Mouse (Mus musculus) erythroblast, embryonic 14.5 days (primary cell): ENCODE results near the gene Lrrc3b. TPM values are rescaled to one million over a fixed set of nuclear protein-coding genes. Genes with fewer than 3 reads are reported as not detected.

ENCODE experiments used
- H3K27me3 ChIP-seq: 2 replicates; pipeline ENCODE4 v1.6.1; 2012; ENCODE audit warnings: inconsistent platforms; ENCODE audit not compliant: control insufficient read depth
- H3K36me3 ChIP-seq: 2 replicates; pipeline ENCODE4 v1.6.1; 2012; ENCODE audit warnings: mild to moderate bottlenecking, inconsistent platforms; ENCODE audit not compliant: control insufficient read depth
- H3K4me1 ChIP-seq: 2 replicates; pipeline ENCODE4 v1.6.1; 2012; ENCODE audit warnings: inconsistent platforms; ENCODE audit not compliant: control insufficient read depth
- H3K4me3 ChIP-seq: replicated peaks from 2 replicates; pipeline ENCODE3; 2012; ENCODE audit warnings: moderate library complexity, mild to moderate bottlenecking, inconsistent platforms
- H3K9me3 ChIP-seq: 2 replicates; pipeline ENCODE4 v1.6.1; 2012; ENCODE audit warnings: low read length, inconsistent platforms, mixed read lengths; ENCODE audit not compliant: control insufficient read depth
- GATA1 ChIP-seq: IDR thresholded peaks from 2 replicates; pipeline ENCODE4 v1.6.1; 2012; ENCODE audit warnings: low read length, inconsistent platforms, mixed read lengths
- TAL1 ChIP-seq: IDR thresholded peaks from 3 replicates; pipeline ENCODE4 v1.6.1; 2012; ENCODE audit warnings: low read length, inconsistent platforms, mixed read lengths
- polyA plus RNA-seq: library from polyadenylated mRNA; stranded (reverse); fragments of >175 nt; gene quantifications from 2 replicates; pipeline ENCODE4 v1.2.3, GENCODE M21; 2012

Lrrc3b gene
- polyA plus RNA-seq, 1 experiment = not detected

- H3K36me3 ChIP-seq = no peaks in the 10 kb centered on the region
- H3K4me1 ChIP-seq = no peaks in the 10 kb centered on the region
- H3K9me3 ChIP-seq = no peaks in the 10 kb centered on the region
- no peaks in the 10 kb centered on the region for H3K27me3 ChIP-seq
- TF ChIP-seq GATA1 = no peak
- TF ChIP-seq TAL1 = no peak
- H3K4me3 ChIP-seq = no peak overlapping the region
Measured at GRCm38 (mm10) chr14:15385536-15385935, 53.3 kb downstream of the Lrrc3b start.

DNA sequence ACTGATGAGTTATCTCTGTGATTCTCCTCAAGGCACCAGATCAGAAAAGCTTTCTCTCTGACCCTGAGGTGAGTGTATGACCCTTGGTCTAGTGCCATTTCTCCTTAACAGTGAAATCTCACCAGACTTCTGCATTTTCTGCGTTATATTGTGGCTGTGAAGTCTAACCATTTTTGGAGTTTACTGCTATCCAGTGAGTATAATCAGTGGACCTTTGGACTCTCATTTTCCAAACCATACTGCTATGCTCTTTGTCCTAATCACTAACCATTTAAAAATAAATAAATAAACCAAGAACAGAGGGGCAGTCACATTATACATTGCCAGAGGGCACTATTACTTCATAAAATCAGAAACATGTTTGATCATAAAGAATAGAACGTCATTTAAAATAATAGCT lies 53.8 kb downstream of the Lrrc3b start:
- TF ChIP-seq TAL1 (no peak), GATA1 (no peak)
- Histone ChIP-seq H3K4me1 (no peaks in the 10 kb centered on the region), H3K36me3 (no peaks in the 10 kb centered on the region), H3K9me3 (no peaks in the 10 kb centered on the region), H3K27me3 (no peaks in the 10 kb centered on the region), H3K4me3 (no peak overlapping the region)

DNA sequence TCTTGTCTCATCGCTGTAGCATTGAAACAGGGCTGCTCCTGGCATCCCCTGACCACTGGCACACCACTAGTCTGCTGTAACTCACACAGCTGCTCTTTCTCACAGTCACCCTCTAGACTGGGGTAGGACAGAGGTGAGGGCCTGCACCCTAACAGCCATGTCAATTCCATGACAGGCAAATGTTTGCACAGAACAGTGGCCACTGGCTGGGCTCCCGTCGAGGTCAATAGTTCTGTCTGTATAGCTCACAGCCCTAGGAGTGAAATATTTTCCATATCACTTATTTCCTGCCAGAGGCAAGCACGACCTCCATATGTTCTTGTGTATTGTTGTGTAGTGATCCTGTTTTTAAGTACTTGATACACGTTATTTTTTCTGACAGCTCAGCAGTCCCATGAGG lies 54.3 kb downstream of the Lrrc3b start:
- no peaks in the 10 kb centered on the region for H3K36me3 ChIP-seq
- TF ChIP-seq GATA1 = no peak
- TF ChIP-seq TAL1 = no peak
- no peaks in the 10 kb centered on the region for H3K4me1 ChIP-seq
- no peaks in the 10 kb centered on the region for H3K9me3 ChIP-seq
- H3K27me3 ChIP-seq = no peaks in the 10 kb centered on the region
- H3K4me3 ChIP-seq = no peak overlapping the region

DNA sequence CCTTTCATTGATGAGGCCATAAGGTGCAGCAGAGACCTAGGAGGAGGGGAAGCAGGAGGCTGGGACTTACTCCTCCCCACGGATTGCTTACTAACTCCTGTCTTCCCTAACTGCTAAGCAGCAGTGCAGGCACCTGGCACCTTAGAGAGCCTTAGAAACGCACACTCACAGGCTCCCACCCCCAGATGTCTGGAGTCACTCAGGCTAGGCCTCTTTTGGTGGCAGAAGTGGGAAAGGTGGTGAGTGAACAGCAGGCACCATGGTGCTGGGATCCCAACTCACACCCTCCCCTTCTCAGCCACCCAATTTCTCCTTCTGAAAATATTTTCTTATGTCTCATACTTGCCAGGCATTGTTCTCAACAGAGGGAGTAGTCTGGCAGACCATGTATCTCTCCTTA lies 55.7 kb downstream of the Lrrc3b start:
- Histone ChIP-seq H3K4me1 (no peaks in the 10 kb centered on the region), H3K4me3 (no peak overlapping the region), H3K27me3 (no peaks in the 10 kb centered on the region), H3K36me3 (no peaks in the 10 kb centered on the region), H3K9me3 (no peaks in the 10 kb centered on the region)
- TF ChIP-seq GATA1 (no peak), TAL1 (no peak)

GRCm38 (mm10) chr14:15377368-15377767 lies 61.4 kb downstream of the Lrrc3b start:
- TF ChIP-seq TAL1 (no peak), GATA1 (no peak)
- no peak overlapping the region for H3K4me3 ChIP-seq
- H3K4me1 ChIP-seq = no peaks in the 10 kb centered on the region
- H3K9me3 ChIP-seq = no peaks in the 10 kb centered on the region
- no peaks in the 10 kb centered on the region for H3K27me3 ChIP-seq
- no peaks in the 10 kb centered on the region for H3K36me3 ChIP-seq

GRCm38 (mm10) chr14:15376786-15377185 lies 62.0 kb downstream of the Lrrc3b start:
- TF ChIP-seq TAL1 (no peak), GATA1 (no peak)
- no peaks in the 10 kb centered on the region for H3K36me3 ChIP-seq
- no peaks in the 10 kb centered on the region for H3K27me3 ChIP-seq
- H3K9me3 ChIP-seq = no peaks in the 10 kb centered on the region
- no peaks in the 10 kb centered on the region for H3K4me1 ChIP-seq
- no peak overlapping the region for H3K4me3 ChIP-seq

DNA sequence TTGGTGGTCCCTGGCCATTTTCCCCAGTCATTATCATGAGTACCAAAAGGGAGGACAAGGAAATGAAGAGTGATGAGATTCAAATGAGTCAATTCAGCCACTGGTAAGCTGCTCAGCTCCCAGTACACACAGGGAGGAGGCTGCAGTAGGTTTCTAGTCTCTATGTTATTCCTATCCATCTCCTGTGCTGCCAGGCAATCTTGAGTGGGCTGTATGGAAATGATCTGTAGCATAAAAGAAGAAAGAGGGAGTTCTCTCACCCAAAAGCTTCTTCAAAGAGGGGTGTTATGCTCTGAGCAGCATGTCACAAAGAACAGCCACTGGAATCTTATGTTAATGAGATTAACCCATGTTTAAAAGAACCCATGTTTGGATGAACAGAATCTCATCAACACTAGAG lies 64.5 kb downstream of the Lrrc3b start:
- Histone ChIP-seq H3K4me1 (no peaks in the 10 kb centered on the region), H3K27me3 (no peaks in the 10 kb centered on the region), H3K36me3 (no peaks in the 10 kb centered on the region), H3K9me3 (no peaks in the 10 kb centered on the region), H3K4me3 (no peak overlapping the region)
- TF ChIP-seq TAL1 = no peak
- no peak for TF ChIP-seq GATA1

GRCm38 (mm10) chr14:15372985-15373384 lies 65.8 kb downstream of the Lrrc3b start:
- H3K4me3 ChIP-seq = no peak overlapping the region
- no peak for TF ChIP-seq GATA1
- TF ChIP-seq TAL1 = no peak
- no peaks in the 10 kb centered on the region for H3K9me3 ChIP-seq
- H3K27me3 ChIP-seq = no peaks in the 10 kb centered on the region
- no peaks in the 10 kb centered on the region for H3K4me1 ChIP-seq
- no peaks in the 10 kb centered on the region for H3K36me3 ChIP-seq

DNA sequence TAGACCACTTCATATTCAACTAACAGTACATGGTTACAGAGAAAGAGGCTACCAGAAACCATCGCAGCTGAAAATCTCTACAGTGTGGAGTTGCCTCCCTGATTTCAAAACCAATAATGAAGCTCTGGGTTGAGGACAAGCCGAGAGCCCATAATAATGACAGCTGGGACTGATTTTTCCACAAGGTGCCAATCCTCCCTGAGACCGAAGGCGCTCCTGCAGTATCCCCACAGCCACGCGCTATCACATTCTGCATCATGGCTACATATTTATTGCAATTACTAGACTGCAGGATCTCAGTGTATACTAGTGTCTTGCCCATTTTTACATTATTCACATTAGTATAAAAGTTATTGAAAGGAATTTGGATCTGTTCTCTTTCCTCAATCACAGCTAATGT lies 73.7 kb downstream of the Lrrc3b start:
- Histone ChIP-seq H3K4me1 (no peaks in the 10 kb centered on the region), H3K27me3 (no peaks in the 10 kb centered on the region), H3K36me3 (no peaks in the 10 kb centered on the region), H3K9me3 (no peaks in the 10 kb centered on the region), H3K4me3 (no peak overlapping the region)
- TF ChIP-seq GATA1 = no peak
- no peak for TF ChIP-seq TAL1

DNA sequence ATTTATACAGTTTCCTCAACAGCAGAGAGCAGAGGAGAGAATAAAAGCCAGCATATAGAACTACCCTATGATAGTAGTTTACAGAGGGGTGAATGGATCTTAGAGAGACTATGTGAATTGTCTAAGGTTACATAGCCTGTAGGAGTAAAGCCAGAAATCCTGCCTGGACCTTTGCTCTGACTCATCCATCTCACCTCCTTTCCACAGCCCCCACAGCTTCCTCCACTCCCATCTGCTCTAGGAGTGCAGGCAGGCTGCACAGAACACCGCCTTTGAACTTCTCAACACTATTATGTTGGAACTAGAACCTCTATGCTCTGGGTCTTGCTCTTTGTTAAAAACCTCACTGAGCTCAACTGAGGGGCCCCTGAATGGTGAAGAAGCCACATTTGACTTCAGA lies 78.9 kb downstream of the Lrrc3b start:
- Histone ChIP-seq H3K4me3 (no peak overlapping the region), H3K27me3 (no peaks in the 10 kb centered on the region), H3K4me1 (no peaks in the 10 kb centered on the region), H3K9me3 (no peaks in the 10 kb centered on the region), H3K36me3 (no peaks in the 10 kb centered on the region)
- TF ChIP-seq GATA1 (no peak), TAL1 (no peak)
